Mouse (Mus musculus): Measurements from ENCODE around the gene Ngf. TPM values are rescaled to one million over a fixed set of nuclear protein-coding genes. Genes with fewer than 3 reads are reported as not detected.

Gene Ngf
- total and polyA plus RNA-seq, 2 experiments from 2014 or later, result 1.1 to 1.2 TPM

DNA sequence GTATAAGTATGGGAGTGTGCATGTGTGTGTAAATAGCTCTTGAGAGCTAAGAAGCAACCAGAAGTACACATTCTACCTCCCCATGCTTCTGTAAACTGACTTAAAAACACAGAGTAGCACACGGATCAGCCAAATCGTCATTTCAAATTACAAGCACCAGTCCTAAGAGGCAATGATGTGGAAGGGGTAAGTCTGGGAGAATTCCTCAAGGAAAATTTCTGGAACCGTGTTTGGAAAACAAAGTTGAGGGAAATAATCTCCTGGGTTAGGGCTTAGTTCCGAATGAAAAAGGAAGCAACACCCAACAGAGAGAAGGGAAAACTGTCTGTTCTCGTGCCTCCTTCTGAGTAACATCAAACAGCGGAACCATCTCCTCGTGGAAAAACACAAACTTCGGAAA is 56.1 kb downstream of the Ngf start:
- H3K4me2 ChIP-seq (ENCODE audit: low read depth), result no peak overlapping the region

DNA sequence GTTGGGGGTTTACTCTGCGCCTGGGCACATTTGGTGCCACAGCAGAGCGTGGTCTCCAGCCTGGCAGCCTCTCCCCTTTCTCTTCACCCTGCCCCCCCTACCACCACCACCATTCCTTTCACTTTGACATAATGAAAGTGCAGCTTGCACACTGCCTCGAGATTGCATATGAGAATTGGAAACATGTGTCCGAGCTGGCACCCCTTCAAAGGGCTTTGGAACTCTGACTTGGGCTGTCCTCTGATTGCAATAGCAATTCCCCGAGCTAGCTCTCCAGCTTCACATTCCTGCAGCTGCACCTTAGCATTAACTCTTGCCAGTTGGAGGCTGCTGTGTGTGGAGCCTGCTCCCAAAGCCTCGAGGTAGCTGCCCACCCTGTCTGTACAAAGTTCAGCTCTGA is 56.8 kb downstream of the Ngf start:
- DNase-seq (no peak), ATAC-seq (no peak)
- no peaks in the 10 kb centered on the region for H3K4me1 ChIP-seq (ENCODE audit: insufficient read depth)
- H3K4me2 ChIP-seq (ENCODE audit: low read depth), result no peak overlapping the region
- H3K4me3 ChIP-seq (ENCODE audit: low read depth, low read length), result no peak overlapping the region
- H3K27ac ChIP-seq (ENCODE audit: low read depth, low read length), result no peak overlapping the region
- H3K9me3 ChIP-seq (ENCODE audit: low read length), result no peaks in the 10 kb centered on the region
- TF ChIP-seq CTCF (IDR thresholded peaks at IDR 0.05; ENCODE audit: low read depth), result no peak
- H3K27me3 ChIP-seq (ENCODE audit: insufficient read depth, low read length), result no peaks in the 10 kb centered on the region
- no peak overlapping the region for H3K9ac ChIP-seq
- no peaks in the 10 kb centered on the region for H3K36me3 ChIP-seq (ENCODE audit: insufficient read depth)
- WGBS, result 43% methylated on average over 6 of the region's 6 CpGs

More for the DNA sequence above, 56.1 kb downstream of the Ngf start:
- no peak overlapping the region for H3K27ac ChIP-seq (ENCODE audit: low read depth, low read length)
- WGBS, result 72% methylated on average over 8 of the region's 8 CpGs
- no peak overlapping the region for H3K9ac ChIP-seq
- no peak for TF ChIP-seq CTCF (IDR thresholded peaks at IDR 0.05; ENCODE audit: low read depth)
- no peaks in the 10 kb centered on the region for H3K27me3 ChIP-seq (ENCODE audit: insufficient read depth, low read length)
- no peaks in the 10 kb centered on the region for H3K9me3 ChIP-seq (ENCODE audit: low read length)
- no peak for DNase-seq
- no peaks in the 10 kb centered on the region for H3K36me3 ChIP-seq (ENCODE audit: insufficient read depth)
- H3K4me1 ChIP-seq (ENCODE audit: insufficient read depth), result no peaks in the 10 kb centered on the region
- ATAC-seq, result no peak
- no peak overlapping the region for H3K4me3 ChIP-seq (ENCODE audit: low read depth, low read length)

DNA sequence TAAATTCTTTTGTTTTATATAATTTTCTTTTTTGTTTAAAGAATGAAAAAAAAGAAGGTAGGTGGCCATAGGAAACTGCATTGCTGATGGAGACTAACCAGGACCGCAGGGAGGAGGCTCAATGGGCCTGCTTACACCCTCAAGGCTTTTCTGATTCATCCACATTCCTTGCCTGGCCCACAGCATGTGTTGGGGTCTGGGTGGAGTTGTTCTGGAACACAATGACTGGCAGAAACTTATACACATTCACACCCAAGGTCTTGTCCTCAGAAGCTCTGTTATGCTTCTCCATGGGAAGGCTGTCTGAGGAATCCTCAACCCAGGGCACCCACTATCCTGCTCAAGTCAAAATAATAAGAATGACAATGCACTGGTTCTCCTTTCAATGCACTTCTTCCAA is 65.0 kb downstream of the Ngf start:
- H3K9ac ChIP-seq, result no peak overlapping the region
- H3K4me1 ChIP-seq (ENCODE audit: insufficient read depth), result no peaks in the 10 kb centered on the region
- 82% methylated on average over 1 of the region's 1 CpGs for WGBS
- H3K27me3 ChIP-seq (ENCODE audit: insufficient read depth, low read length), result no peaks in the 10 kb centered on the region
- no peak for TF ChIP-seq CTCF (IDR thresholded peaks at IDR 0.05; ENCODE audit: low read depth)
- DNase-seq (no peak), ATAC-seq (no peak)
- H3K27ac ChIP-seq (ENCODE audit: low read depth, low read length), result no peak overlapping the region
- no peaks in the 10 kb centered on the region for H3K36me3 ChIP-seq (ENCODE audit: insufficient read depth)
- no peak overlapping the region for H3K4me2 ChIP-seq (ENCODE audit: low read depth)
- H3K4me3 ChIP-seq (ENCODE audit: low read depth, low read length), result no peak overlapping the region
- no peaks in the 10 kb centered on the region for H3K9me3 ChIP-seq (ENCODE audit: low read length)

DNA sequence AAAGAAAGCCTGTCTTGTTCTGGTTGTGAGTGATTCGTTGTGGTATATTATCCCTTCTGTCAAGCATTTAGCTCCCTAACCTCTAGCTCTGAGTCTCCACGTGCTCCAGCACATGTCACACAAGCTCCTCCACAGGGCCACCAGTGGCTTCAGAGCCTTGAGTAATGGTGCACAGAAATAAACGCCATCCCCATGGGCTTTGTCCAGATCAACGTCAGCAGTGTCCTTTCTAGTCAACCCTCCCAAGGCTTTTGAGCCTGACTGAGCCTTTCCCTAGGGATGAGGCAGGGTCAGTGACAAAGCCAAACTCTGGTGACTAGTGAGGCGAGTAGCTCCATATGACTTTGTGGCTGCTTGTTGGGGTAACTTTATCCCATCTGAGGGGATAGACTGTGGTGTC is 73.9 kb downstream of the Ngf start:
- no peaks in the 10 kb centered on the region for H3K4me1 ChIP-seq (ENCODE audit: insufficient read depth)
- H3K36me3 ChIP-seq (ENCODE audit: insufficient read depth), result no peaks in the 10 kb centered on the region
- H3K9ac ChIP-seq, result no peak overlapping the region
- 76% methylated on average over 5 of the region's 5 CpGs for WGBS
- DNase-seq (no peak), ATAC-seq (no peak)
- H3K27ac ChIP-seq (ENCODE audit: low read depth, low read length), result no peak overlapping the region
- H3K4me2 ChIP-seq (ENCODE audit: low read depth), result no peak overlapping the region
- no peak overlapping the region for H3K4me3 ChIP-seq (ENCODE audit: low read depth, low read length)
- no peak for TF ChIP-seq CTCF (IDR thresholded peaks at IDR 0.05; ENCODE audit: low read depth)
- H3K27me3 ChIP-seq (ENCODE audit: insufficient read depth, low read length), result no peaks in the 10 kb centered on the region
- H3K9me3 ChIP-seq (ENCODE audit: low read length), result no peaks in the 10 kb centered on the region

DNA sequence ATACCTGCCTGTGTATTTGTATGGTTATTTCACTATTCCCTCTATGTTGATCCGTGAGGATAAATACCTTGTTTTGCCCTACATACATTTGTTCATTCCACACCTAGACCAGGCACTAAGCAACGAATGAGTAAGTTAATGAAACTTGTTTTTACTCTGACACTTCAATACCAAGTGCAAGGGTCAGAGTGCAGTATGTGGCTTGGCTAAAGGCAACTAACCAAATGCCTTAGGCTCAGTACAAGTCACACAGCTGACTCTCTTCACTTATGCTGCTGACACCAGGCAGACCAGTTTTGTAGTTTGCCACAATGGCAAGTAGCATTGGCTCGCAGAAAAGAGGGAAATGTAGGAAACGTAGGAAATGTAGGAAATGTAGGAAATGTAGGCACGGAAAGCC is 77.8 kb downstream of the Ngf start:
- no peaks in the 10 kb centered on the region for H3K9me3 ChIP-seq (ENCODE audit: low read length)
- ATAC-seq, result no peak
- no peak for DNase-seq
- TF ChIP-seq CTCF (IDR thresholded peaks at IDR 0.05; ENCODE audit: low read depth), result no peak
- H3K4me2 ChIP-seq (ENCODE audit: low read depth), result no peak overlapping the region
- 87% methylated on average over 5 of the region's 5 CpGs for WGBS
- H3K27me3 ChIP-seq (ENCODE audit: insufficient read depth, low read length), result no peaks in the 10 kb centered on the region
- H3K27ac ChIP-seq (ENCODE audit: low read depth, low read length), result no peak overlapping the region
- no peaks in the 10 kb centered on the region for H3K36me3 ChIP-seq (ENCODE audit: insufficient read depth)
- no peaks in the 10 kb centered on the region for H3K4me1 ChIP-seq (ENCODE audit: insufficient read depth)
- no peak overlapping the region for H3K4me3 ChIP-seq (ENCODE audit: low read depth, low read length)
- no peak overlapping the region for H3K9ac ChIP-seq

DNA sequence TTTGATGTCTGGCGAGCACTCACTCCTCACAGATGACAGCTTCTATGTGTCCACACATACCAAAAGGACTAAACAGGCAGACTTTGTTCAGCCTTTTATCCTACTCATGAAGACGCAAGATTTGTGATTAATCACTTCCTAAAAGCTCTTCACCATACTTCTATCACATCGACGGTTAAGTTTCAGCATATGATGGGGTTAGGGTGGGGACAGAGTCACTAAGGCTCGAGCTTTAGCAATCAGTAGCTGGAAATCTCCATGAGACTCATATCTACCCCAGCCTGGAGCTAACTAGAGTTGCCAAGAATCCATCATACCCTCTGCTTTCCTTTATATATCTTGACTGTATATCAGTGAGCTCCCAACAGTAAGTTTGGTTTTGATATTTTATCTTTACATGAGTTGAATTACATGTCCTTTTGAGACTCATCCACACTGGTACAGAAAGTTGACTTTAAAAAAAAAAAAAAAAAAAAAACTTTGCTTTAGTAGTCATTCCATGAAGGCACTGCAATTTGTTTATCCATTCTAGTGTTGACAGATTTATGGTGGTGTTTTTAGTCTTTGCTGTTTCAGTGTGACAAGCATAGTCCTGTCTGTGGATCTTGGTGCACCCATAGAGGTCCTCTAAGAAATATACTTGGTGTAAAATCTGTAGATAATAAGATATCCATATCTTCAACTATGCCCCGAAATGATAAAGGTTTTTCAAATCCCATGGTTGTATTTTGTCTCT is 84.4 kb downstream of the Ngf start:
- ATAC-seq (no peak), DNase-seq (no peak)
- Histone ChIP-seq H3K4me1 (ENCODE audit: insufficient read depth) (no peaks in the 10 kb centered on the region), H3K36me3 (ENCODE audit: insufficient read depth) (no peaks in the 10 kb centered on the region), H3K4me2 (ENCODE audit: low read depth) (no peak overlapping the region), H3K27me3 (ENCODE audit: insufficient read depth, low read length) (no peaks in the 10 kb centered on the region), H3K9me3 (ENCODE audit: low read length) (no peaks in the 10 kb centered on the region), H3K4me3 (ENCODE audit: low read depth, low read length) (no peak overlapping the region), H3K27ac (ENCODE audit: low read depth, low read length) (no peak overlapping the region), H3K9ac (no peak overlapping the region)
- no peak for TF ChIP-seq CTCF (IDR thresholded peaks at IDR 0.05; ENCODE audit: low read depth)
- 85% methylated on average over 6 of the region's 6 CpGs for WGBS

DNA sequence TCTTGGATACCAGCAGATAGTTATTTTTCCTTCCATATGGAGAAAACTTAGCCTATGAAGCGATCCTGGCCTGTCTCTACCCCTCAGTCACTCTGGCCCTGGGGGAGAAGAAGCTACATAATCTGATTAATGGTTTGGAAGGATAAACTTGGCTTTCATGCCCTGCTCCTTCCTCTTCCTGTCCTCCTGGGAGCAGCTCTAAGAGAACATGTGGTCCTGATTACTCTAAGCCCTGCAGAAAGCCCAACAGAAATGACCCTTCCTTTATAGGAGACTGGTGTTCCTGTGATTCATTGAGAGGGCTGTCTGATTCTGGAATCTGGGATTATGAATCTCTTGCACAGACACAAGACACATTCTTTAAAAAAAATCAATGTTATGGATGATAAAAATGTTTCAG is 86.4 kb downstream of the Ngf start:
- no peak for TF ChIP-seq CTCF (IDR thresholded peaks at IDR 0.05; ENCODE audit: low read depth)
- no peaks in the 10 kb centered on the region for H3K4me1 ChIP-seq (ENCODE audit: insufficient read depth)
- H3K27me3 ChIP-seq (ENCODE audit: insufficient read depth, low read length), result no peaks in the 10 kb centered on the region
- no peak overlapping the region for H3K27ac ChIP-seq (ENCODE audit: low read depth, low read length)
- WGBS, result 85% methylated on average over 1 of the region's 1 CpGs
- ATAC-seq (no peak), DNase-seq (no peak)
- no peak overlapping the region for H3K4me2 ChIP-seq (ENCODE audit: low read depth)
- H3K36me3 ChIP-seq (ENCODE audit: insufficient read depth), result no peaks in the 10 kb centered on the region
- H3K4me3 ChIP-seq (ENCODE audit: low read depth, low read length), result no peak overlapping the region
- H3K9ac ChIP-seq, result no peak overlapping the region
- H3K9me3 ChIP-seq (ENCODE audit: low read length), result no peaks in the 10 kb centered on the region
